Mouse (Mus musculus): ENCODE data around the gene Slc12a9. TPM values are rescaled to one million over a fixed set of nuclear protein-coding genes. Genes with fewer than 3 reads are reported as not detected.

Gene Slc12a9
- polyA plus RNA-seq, 1 experiment from 2014 or later, result 17.2 TPM

DNA sequence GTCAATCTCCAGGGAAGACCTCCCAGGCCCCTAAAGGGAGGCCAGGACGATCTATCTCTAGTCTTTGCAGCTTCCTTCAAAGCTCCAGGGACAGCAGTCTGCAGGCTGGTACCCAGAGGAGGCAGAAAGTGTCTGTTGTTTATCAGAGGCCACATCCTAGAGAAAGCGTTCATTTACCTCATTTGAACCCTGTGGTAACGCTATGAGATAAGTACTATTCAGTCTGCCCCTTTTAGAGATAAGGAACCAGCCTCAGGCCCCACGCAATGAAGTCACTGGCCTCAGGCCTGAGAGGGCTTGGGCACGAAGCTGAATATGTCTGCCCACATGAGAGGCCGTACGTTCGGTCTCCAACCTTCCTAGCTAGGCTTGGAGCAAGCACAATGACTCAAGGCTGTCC, 16.0 kb downstream of the Slc12a9 start:
- peaks cover 34% of the 10 kb centered on the region for H3K4me1 ChIP-seq (replicated peaks)
- no peaks in the 10 kb centered on the region for H3K9me3 ChIP-seq
- no peak for DNase-seq (ENCODE audit: low spot score)
- 90% methylated on average over 8 of the region's 8 CpGs for WGBS
- H3K27ac ChIP-seq, result no peak overlapping the region
- H3K36me3 ChIP-seq, result peaks cover 57% of the 10 kb centered on the region
- no peak overlapping the region for H3K4me3 ChIP-seq
- no peaks in the 10 kb centered on the region for H3K27me3 ChIP-seq (ENCODE audit: insufficient read depth, poor library complexity, severe bottlenecking)

DNA sequence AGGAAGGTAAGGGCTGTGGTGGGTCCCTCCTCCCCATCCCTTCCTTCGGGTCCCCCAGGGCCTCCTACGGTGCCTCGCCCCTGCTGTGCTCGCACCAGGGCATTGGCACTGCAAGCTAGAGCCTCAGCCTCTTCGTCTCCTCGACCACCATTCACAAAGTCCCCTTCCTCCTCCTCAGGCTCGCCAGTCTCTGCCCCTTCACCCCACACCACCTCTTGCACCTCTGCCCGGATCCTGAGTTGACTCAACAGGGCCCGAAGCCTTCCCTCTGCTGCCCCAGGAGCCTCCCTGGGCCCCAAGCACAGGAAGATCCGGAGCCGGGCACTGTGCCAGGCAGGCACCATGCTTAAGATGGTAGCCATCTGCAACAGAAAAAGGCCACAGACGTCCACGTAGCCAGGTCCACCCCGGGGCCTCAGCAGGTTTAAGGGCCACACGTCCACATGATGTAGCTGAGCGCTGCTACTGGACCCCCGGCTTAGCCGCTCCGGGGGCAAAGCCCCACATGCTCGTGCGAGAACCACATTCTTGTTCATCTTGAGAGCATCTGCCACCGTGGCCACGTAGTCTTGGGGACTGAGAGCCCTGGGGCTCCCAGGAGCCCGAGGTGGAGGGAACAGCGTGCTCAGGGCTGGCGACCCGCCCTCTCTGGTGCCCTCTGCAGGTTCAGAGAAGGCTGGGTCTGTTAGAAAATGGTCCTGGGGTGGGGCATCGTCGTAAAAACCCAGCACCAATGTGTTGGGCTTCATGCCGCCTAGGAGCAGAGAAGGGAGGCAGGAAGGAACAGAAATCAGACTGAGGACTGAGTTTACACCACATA, 18.1 kb downstream of the Slc12a9 start:
- H3K36me3 ChIP-seq, result peaks cover 58% of the 10 kb centered on the region
- peak overlapping the region; percentile 93 for H3K27ac ChIP-seq
- DNase-seq (ENCODE audit: low spot score), result peak; percentile 51
- H3K27me3 ChIP-seq (ENCODE audit: insufficient read depth, poor library complexity, severe bottlenecking), result no peaks in the 10 kb centered on the region
- peak overlapping the region; percentile 71 for H3K4me3 ChIP-seq
- WGBS, result 35% methylated on average over 30 of the region's 30 CpGs
- H3K9me3 ChIP-seq, result no peaks in the 10 kb centered on the region
- H3K4me1 ChIP-seq (replicated peaks), result peaks cover 42% of the 10 kb centered on the region

DNA sequence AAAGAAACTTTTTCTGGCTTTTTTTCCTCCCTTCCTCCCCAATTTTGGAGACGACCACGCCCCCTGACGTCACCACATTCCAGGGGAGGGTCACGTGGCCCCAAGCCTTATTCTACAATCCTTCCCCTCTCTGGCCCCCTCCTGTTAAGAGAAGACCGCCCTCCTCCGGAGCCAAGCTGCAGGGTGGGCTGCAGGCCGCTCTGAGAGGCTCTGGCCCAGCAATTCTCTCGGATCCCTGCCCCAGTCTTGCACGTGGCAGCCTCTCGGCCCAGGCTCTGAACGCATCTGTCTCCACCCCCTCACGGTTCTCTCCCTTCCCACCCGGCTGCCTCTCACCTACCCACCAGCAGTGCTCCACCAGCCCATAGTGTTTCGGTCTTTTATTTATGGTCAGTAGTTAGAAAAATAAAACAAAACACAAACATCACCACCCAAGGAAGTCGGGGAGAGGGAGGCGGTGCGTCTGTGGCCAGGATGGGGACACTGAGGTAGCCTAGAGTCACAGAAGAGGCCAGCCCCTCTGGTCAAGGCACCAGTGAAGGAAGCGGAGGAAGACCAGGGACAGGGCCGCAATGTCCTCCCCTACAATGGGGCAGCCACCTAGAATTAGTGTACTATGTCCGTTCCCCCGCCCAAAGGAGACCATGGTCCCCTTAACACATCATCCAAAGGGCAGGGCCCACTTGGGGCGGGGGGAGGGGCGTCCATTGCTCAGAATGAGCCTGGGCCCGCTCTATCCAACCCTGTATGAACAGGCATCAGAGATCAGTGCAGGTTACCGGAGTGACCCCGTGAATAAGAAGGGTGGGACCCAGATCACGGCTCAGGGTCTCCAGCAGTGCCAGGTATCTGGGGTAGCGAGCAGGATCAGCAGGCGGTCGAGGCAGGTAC, 19.0 kb downstream of the Slc12a9 start, which contains the start of gene Trip6:
TSS of gene Trip6 (minus strand) at position 212 of the 891 bp plus-strand sequence.
- H3K36me3 ChIP-seq, result peaks cover 58% of the 10 kb centered on the region
- 16% methylated on average over 30 of the region's 30 CpGs for WGBS

DNA sequence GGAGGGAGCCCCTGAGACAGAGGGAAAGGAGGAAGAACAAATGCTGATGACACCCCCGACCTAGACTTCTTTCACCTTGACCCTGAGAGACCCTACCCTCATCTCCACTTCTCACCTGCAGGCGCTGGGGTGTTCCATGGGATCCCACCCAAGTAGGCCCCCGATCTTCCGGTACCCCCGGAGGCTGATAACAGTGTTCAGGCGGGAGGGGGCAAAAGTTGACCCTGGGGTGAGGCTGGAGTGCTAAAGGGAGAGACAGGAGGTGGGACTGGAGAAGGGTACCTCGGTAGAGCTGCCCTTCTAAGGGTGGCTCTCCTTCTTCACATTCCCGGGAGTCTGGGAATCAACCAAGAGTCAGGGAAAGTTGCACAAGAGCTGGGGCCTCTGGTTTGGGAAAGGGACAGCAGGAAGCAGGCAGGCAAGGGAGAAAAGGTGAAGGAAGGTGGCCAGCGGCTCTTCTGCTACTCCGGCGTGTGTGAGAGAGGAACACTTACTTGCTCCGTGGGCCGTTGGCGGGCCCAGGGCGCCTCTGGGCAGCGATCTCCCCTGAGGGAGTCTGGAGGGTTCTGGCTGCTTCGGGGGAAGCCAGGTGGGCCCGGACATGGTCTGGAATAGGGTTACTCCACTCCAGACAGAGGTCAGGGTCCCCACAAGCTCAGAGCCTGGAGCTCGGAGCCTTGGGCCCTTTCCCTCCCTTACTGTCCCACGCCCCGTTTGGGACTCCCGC, 19.8 kb downstream of the Slc12a9 start:
- H3K27ac ChIP-seq, result peak overlapping the region; percentile 93
- H3K9me3 ChIP-seq, result peaks cover 5% of the 10 kb centered on the region; the same call in 1 of the 2 replicates
- H3K4me3 ChIP-seq, result peak overlapping the region; percentile 71
- H3K4me1 ChIP-seq (replicated peaks), result peaks cover 42% of the 10 kb centered on the region
- no peaks in the 10 kb centered on the region for H3K27me3 ChIP-seq (ENCODE audit: insufficient read depth, poor library complexity, severe bottlenecking)
- H3K36me3 ChIP-seq, result peaks cover 61% of the 10 kb centered on the region
- WGBS, result 2% methylated on average over 22 of the region's 22 CpGs
- no peak for DNase-seq (ENCODE audit: low spot score)

More for the DNA sequence above, 19.0 kb downstream of the Slc12a9 start, which contains the start of gene Trip6:
- Histone ChIP-seq H3K4me1 (replicated peaks) (peaks cover 42% of the 10 kb centered on the region), H3K4me3 (peak within 1 kb of the TSS; percentile 71), H3K27ac (peak within 1 kb of the TSS; percentile 93), H3K27me3 (ENCODE audit: insufficient read depth, poor library complexity, severe bottlenecking) (no peaks in the 10 kb centered on the region), H3K9me3 (no peaks in the 10 kb centered on the region)
- peak; percentile 91 for DNase-seq (ENCODE audit: low spot score)

DNA sequence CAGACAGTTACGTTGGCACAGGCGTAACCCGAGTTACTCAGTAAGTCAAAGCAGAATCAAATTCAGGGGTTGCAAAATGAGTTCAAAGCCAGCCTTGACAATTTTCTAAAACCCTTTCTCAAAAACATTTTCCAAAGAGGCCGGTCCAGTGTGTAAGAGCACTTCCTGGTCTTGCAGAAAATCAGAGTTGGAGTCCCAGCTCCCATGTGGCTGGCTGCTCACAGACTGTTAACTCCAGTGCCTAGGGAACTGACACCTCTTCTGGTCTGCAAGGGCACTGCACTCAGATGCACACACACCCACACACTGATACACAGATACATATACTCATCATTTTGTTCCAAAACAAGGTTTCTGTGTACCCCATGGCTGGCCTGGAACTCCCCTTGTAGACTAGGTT, 25.0 kb downstream of the Slc12a9 start:
- 95% methylated on average over 4 of the region's 4 CpGs for WGBS
- Histone ChIP-seq H3K4me1 (replicated peaks) (peaks cover 50% of the 10 kb centered on the region), H3K36me3 (peaks cover 69% of the 10 kb centered on the region), H3K9me3 (peaks cover 8% of the 10 kb centered on the region; the same call in 1 of the 2 replicates), H3K27me3 (ENCODE audit: insufficient read depth, poor library complexity, severe bottlenecking) (no peaks in the 10 kb centered on the region), H3K27ac (peak overlapping the region; percentile 98), H3K4me3 (peak overlapping the region; percentile 92)
- DNase-seq (ENCODE audit: low spot score), result no peak

DNA sequence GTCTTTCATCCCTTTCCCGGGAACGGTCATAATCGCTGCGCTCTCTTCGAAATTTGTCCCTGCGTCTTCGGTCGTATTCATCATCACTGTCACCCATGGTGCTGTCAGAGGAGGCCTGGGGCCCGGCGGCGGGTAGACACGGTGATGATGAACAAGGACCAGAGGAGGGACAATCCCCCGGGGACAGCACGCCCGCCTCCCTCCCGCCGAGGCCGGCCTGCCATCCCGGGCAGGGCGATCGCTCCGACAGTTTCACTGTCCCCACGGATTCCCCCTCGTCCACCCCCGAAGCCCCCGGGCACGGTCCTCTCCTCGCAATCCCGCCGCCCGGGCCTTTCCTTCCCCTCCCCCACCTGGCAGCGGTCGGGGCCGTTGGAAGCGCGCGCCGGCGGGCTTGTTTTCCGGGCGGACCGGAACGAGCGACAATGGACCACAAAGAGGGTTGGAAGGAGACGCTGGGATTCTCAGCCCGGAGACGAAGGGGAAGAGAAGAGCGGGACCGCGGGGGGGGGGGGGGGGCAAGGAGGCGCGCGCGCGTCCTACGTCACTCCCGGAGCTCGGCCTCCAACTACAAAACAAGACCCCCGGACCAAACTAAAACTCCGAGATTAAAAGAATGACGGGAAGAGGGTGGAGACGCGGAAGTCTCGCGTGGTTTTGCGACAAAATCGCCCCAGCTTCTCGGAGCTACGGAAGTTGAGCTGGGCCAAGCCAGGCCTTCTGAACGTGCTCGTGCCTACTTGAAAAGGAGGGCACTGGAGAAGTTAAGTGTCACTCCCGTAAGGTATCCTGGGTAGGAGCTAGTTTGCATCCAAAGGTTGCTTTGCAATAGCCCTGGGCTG, 26.1 kb downstream of the Slc12a9 start, which contains the start of gene Srrt:
TSS of gene Srrt (minus strand) at position 604 of the 842 bp plus-strand sequence.
- peak within 1 kb of the TSS; percentile 98 for H3K27ac ChIP-seq
- H3K4me3 ChIP-seq, result peak within 1 kb of the TSS; percentile 92
- peaks cover 8% of the 10 kb centered on the region; the same call in 1 of the 2 replicates for H3K9me3 ChIP-seq
- H3K36me3 ChIP-seq, result peaks cover 77% of the 10 kb centered on the region
- peaks cover 39% of the 10 kb centered on the region for H3K4me1 ChIP-seq (replicated peaks)
- H3K27me3 ChIP-seq (ENCODE audit: insufficient read depth, poor library complexity, severe bottlenecking), result no peaks in the 10 kb centered on the region
- under 1% methylated on average over 72 of the region's 72 CpGs for WGBS
- DNase-seq (ENCODE audit: low spot score), result peak; percentile 94

DNA sequence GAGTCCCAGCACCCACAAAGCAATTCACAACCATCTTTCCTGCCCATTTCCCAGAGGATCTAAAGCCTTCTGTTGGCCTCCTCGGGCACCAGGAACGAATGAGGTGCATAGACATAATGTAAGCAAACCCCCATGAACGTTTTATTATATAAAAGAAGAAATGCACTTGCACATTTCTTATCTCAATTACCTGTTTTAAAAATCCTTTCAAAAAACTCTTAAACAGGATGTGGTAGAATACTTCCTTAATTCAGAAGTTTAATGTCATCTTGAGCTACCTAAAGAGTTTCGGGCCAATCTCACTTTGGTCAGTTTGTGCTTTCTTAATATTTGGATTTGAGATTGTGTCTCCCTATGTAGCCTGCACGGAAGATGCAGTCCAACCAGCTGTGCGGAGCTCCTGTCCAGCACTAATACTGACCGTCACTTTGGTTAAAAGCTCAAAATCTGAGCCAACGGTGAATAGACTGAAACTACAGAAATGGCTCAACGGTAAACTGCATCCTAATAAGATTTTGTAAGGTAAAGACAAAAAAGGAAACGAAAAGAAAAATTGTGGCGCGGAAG, 26.9 kb downstream of the Slc12a9 start:
- 17% methylated on average over 12 of the region's 12 CpGs for WGBS
- DNase-seq (ENCODE audit: low spot score), result no peak
- H3K36me3 ChIP-seq, result peaks cover 77% of the 10 kb centered on the region

DNA sequence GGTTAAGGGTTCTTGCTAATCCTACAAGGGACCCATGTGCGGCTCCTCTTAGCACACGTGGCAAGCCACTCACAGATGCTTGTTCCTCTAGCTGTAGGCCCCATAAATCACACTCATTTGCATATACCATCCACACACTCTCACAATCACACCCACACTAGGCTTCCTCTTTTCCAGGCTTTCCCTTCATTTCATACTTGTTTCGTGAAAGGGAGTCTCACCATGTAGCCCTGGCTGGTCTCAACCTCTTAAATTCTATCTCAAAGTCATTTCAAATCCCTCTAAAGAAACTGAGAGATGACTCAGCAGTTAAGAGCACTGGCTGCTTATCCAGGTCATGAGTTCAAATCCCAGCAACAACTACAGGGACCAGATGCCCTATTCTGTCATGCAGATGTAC, 27.6 kb downstream of the Slc12a9 start:
- Histone ChIP-seq H3K4me3 (peak overlapping the region; percentile 92), H3K9me3 (peaks cover 8% of the 10 kb centered on the region; the same call in 1 of the 2 replicates), H3K4me1 (replicated peaks) (peaks cover 32% of the 10 kb centered on the region), H3K27me3 (ENCODE audit: insufficient read depth, poor library complexity, severe bottlenecking) (no peaks in the 10 kb centered on the region), H3K36me3 (peaks cover 77% of the 10 kb centered on the region), H3K27ac (peak overlapping the region; percentile 98; the same call in 1 of the 2 replicates)
- 77% methylated on average over 3 of the region's 3 CpGs for WGBS
- no peak for DNase-seq (ENCODE audit: low spot score)

More for the DNA sequence above, 26.9 kb downstream of the Slc12a9 start:
- peaks cover 8% of the 10 kb centered on the region; the same call in 1 of the 2 replicates for H3K9me3 ChIP-seq
- peak overlapping the region; percentile 98 for H3K27ac ChIP-seq
- H3K4me1 ChIP-seq (replicated peaks), result peaks cover 32% of the 10 kb centered on the region
- H3K4me3 ChIP-seq, result peak overlapping the region; percentile 92
- no peaks in the 10 kb centered on the region for H3K27me3 ChIP-seq (ENCODE audit: insufficient read depth, poor library complexity, severe bottlenecking)

DNA sequence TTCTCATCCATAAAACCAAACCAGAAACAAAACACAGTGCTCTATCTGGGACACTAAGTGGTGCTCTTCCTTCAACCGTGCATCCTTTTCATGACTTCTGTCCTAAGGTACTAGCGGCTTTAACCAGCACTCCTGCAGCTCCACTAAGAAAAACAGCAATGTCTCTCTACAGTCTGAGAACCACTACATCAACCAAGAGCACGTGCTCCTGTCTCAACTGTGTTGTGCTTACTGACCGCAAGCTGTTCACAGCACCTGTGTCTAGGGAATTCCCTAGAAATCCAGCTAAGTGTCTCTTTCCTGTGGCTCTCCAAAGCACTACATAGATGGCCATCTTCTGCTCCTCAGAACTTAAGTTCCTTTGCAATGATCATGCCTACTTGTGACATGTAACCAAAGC, 28.6 kb downstream of the Slc12a9 start:
- Histone ChIP-seq H3K4me3 (peak overlapping the region; percentile 92), H3K36me3 (peaks cover 77% of the 10 kb centered on the region), H3K27ac (no peak overlapping the region), H3K9me3 (peaks cover 8% of the 10 kb centered on the region; the same call in 1 of the 2 replicates), H3K27me3 (ENCODE audit: insufficient read depth, poor library complexity, severe bottlenecking) (no peaks in the 10 kb centered on the region), H3K4me1 (replicated peaks) (peaks cover 32% of the 10 kb centered on the region)
- no peak for DNase-seq (ENCODE audit: low spot score)
- 65% methylated on average over 4 of the region's 4 CpGs for WGBS

DNA sequence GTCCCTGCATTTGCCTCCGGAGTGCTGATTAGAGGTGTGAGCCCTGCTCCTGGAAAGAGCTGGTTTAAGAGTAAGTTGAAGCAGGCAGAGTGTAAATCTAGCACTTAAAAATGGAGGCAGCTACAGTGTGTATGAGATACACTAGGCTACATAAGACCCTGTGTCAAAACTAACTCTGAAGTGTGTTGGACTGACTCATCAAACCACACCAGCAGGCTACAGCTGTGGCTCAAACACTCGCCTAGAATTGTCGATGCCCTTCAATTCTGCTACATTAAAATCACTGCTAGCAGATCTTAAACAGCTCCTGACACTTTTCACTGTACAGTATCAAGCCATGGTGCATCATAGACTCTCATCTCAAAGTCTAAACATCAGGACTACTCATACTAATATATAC, 29.2 kb downstream of the Slc12a9 start:
- Histone ChIP-seq H3K27me3 (ENCODE audit: insufficient read depth, poor library complexity, severe bottlenecking) (no peaks in the 10 kb centered on the region), H3K36me3 (peaks cover 77% of the 10 kb centered on the region), H3K9me3 (peaks cover 8% of the 10 kb centered on the region; the same call in 1 of the 2 replicates), H3K4me3 (no peak overlapping the region; the same call in 1 of the 2 replicates), H3K27ac (no peak overlapping the region), H3K4me1 (replicated peaks) (peaks cover 32% of the 10 kb centered on the region)
- DNase-seq (ENCODE audit: low spot score), result no peak
- 87% methylated on average over 3 of the region's 3 CpGs for WGBS

DNA sequence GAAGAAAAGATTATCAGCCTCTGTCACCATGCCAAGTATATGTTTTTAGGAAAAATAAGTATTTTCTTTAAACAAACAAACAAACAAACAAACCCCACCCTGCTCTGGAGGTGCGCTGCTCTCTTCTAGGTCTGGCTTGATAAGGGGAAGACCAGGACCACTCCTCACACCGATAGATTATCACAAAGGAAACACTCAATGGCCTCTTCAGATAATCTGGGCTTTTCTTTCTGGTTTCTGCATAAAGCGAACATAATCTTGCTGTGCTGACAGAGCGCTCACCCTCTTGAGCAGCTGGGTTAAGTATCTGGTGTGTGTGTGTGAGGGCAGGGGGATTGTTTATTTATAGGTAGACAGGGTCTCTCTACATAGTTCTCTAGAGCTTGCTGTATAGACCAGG, 29.8 kb downstream of the Slc12a9 start:
- 94% methylated on average over 4 of the region's 4 CpGs for WGBS
- no peak for DNase-seq (ENCODE audit: low spot score)
- Histone ChIP-seq H3K27me3 (ENCODE audit: insufficient read depth, poor library complexity, severe bottlenecking) (no peaks in the 10 kb centered on the region), H3K4me1 (replicated peaks) (peaks cover 32% of the 10 kb centered on the region), H3K27ac (0 out of 2 replicates have a peak overlapping the region, but pooled peaks have one; percentile 2), H3K4me3 (no peak overlapping the region; the same call in 1 of the 2 replicates), H3K36me3 (peaks cover 77% of the 10 kb centered on the region), H3K9me3 (peaks cover 2% of the 10 kb centered on the region; the same call in 1 of the 2 replicates)

All from hindbrain, embryonic 10.5 days (tissue).